Mouse (Mus musculus) forebrain, embryonic 11.5 days (tissue): ENCODE measurements around the gene Capns2. TPM values are rescaled to one million over a fixed set of nuclear protein-coding genes. Genes with fewer than 3 reads are reported as not detected.

Source experiments
- ATAC-seq: fragments of 200-750 bp; cut with Nextera tagmentation; replicated peaks from 2 replicates; pipeline ENCODE4 v1.8.0; 2017; ENCODE audit warnings: moderate TSS enrichment; ENCODE audit not compliant: low FRiP score
- DNase-seq: peaks from one replicate; pipeline ENCODE4 v3.0.0-alpha.2; 2017; ENCODE audit warnings: low spot score
- H3K27ac ChIP-seq: fragments of 300-500 bp; sonication (generic); 2 replicates; pipeline ENCODE4 v1.5.1; 2014; ENCODE audit warnings: low read depth, low read length
- H3K27me3 ChIP-seq: fragments of 300-500 bp; sonication (generic); 2 replicates; pipeline ENCODE4 v1.6.1; 2014; ENCODE audit warnings: mild to moderate bottlenecking, low read length, mixed read lengths; ENCODE audit not compliant: control insufficient read depth, insufficient read depth
- H3K36me3 ChIP-seq: fragments of 300-500 bp; sonication (generic); 2 replicates; pipeline ENCODE4 v1.6.1; 2014; ENCODE audit warnings: mild to moderate bottlenecking, low read length, moderate library complexity, mixed read lengths; ENCODE audit not compliant: control insufficient read depth, insufficient read depth
- H3K4me1 ChIP-seq: fragments of 300-500 bp; sonication (generic); replicated peaks from 2 replicates; pipeline ENCODE4 v1.6.1; 2014; ENCODE audit warnings: low read length, mixed read lengths; ENCODE audit not compliant: control insufficient read depth, insufficient read depth
- H3K4me2 ChIP-seq: fragments of 300-500 bp; sonication (generic); 2 replicates; pipeline ENCODE4 v1.6.1; 2014; ENCODE audit warnings: low read depth, mild to moderate bottlenecking, low read length, moderate library complexity, mixed read lengths; ENCODE audit not compliant: severe bottlenecking
- H3K4me3 ChIP-seq: fragments of 300-500 bp; sonication (generic); 2 replicates; pipeline ENCODE4 v1.5.1; 2014; ENCODE audit warnings: low read depth, low read length
- H3K9ac ChIP-seq: fragments of 300-500 bp; sonication (generic); 2 replicates; pipeline ENCODE4 v1.6.1; 2014; ENCODE audit warnings: low read length
- H3K9me3 ChIP-seq: fragments of 300-500 bp; sonication (generic); 2 replicates; pipeline ENCODE4 v1.6.1; 2016; ENCODE audit warnings: low read length, mixed read lengths; ENCODE audit not compliant: control insufficient read depth
- WGBS: fragments of 180-500 bp; shearing (Covaris S2); extraction: QIAGEN DNeasy Blood & Tissue Kit; methylation state at CpG from one replicate; pipeline ENCODE4 v1.1.7; 2014; 5-methylcytosine and 5-hydroxymethylcytosine counted together
- polyA plus RNA-seq: library from polyadenylated mRNA; unstranded; fragments of >200 nt; fragmentation: Nextera tagmentation; extraction: Ambion mirVana; gene quantifications from 2 replicates; pipeline ENCODE4 v1.2.1, GENCODE M21; 2014

Gene Capns2
- polyA plus RNA-seq, 1 experiment from 2014 or later, result not detected

DNA sequence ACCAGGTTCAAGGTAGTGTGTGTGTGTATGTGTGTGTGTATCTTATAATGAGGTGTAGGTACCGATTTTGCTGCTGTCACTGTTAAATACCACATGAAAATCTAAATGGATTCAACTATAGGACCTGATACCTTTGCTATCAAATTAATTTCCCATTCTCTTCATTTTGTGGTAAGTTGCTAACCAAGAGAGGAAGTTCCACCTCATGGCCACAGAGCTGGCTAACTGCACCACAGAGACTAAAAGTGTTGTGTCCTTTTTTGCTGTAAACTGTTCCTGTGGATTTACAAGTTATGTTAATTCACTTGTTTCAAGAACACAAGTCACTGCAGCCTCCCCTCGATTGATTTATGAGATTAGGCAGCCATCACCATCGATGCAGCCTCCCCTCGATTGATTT is 3.4 kb upstream of the Capns2 start:
- ATAC-seq, result no peak
- no peak for DNase-seq
- Histone ChIP-seq H3K4me1 (no peaks in the 10 kb centered on the region), H3K9ac (no peak overlapping the region), H3K9me3 (no peaks in the 10 kb centered on the region), H3K36me3 (no peaks in the 10 kb centered on the region), H3K4me3 (no peak overlapping the region), H3K27me3 (no peaks in the 10 kb centered on the region), H3K27ac (no peak overlapping the region), H3K4me2 (no peak overlapping the region)
- WGBS, result 90% methylated on average over 4 of the region's 4 CpGs

DNA sequence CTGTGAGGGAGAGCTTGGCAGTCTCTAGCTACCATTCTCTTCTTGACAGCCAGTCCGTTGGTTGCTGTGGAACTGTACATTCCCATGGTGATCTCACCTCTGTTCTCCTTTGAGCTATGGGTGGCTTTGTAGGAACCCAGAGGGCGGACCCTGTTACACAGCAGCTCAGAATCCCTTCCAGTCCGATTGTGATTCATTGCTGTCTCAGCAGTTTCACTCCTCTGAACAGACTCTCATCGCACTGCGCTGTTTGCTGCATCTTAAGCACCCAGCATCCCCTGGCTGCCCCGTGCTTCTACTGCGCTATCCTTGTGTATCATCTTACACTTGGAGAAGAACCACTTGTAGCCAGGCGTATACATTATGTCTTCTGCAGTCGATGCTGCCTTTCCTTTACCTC is 1.6 kb upstream of the Capns2 start:
- Histone ChIP-seq H3K4me3 (no peak overlapping the region), H3K9me3 (no peaks in the 10 kb centered on the region), H3K9ac (no peak overlapping the region), H3K27me3 (no peaks in the 10 kb centered on the region), H3K36me3 (no peaks in the 10 kb centered on the region), H3K4me2 (no peak overlapping the region), H3K4me1 (no peaks in the 10 kb centered on the region), H3K27ac (no peak overlapping the region)
- 87% methylated on average over 9 of the region's 9 CpGs for WGBS
- no peak for ATAC-seq
- DNase-seq, result no peak

DNA sequence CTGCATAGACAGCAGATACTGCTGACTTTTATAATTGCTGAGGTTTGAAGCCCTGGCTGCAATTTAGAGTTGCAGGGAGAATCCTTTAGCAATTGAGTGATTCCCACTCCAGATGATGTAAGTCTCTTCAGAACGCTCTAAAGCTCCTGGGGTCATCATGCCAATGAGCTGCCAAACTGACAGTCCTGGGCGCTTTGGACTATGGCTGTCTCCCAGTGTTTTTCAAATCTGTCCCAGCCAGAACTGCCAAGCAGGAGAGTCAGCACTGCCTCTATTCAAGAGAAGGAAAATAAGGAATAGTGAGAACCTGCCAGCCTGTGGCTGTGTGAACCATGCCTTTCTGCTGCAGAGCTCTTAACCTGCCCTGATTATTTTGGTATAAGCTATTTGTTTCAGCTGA is 1.8 kb downstream of the Capns2 start:
- Histone ChIP-seq H3K4me1 (no peaks in the 10 kb centered on the region), H3K27ac (no peak overlapping the region), H3K4me2 (no peak overlapping the region), H3K9me3 (no peaks in the 10 kb centered on the region), H3K27me3 (no peaks in the 10 kb centered on the region), H3K4me3 (no peak overlapping the region), H3K9ac (no peak overlapping the region), H3K36me3 (no peaks in the 10 kb centered on the region)
- no peak for ATAC-seq
- 92% methylated on average over 2 of the region's 2 CpGs for WGBS
- DNase-seq, result no peak

DNA sequence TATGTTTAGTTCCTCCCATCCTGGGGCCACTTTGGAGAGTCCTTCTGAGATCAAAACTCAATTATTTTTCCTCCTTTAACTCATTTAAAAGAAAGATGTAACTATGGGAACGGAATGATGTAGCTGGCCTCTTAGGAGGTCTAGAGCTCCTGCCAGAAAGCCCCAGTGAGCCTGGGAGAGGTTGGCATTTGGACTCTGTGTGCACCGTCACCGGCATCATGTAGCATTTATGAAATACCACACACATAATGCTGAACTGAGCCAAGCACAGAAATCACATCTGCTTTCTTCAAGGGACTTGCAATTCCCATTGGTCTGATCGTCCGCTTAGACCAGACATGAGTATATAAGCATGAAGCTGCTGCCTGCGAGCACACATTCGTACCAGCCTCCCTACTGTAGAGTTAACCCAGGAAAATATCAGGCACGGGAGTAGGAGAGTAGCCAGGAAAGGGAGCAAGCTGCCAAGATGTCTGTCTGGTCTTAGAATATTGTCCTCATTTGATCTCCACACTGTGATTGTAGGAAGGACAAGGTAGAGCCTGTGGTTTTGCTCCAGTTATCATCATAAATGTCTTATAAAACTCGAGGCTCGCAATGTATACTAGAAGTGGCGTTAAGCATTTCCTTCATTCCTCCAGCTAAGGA is 2.4 kb downstream of the Capns2 start:
- H3K4me1 ChIP-seq, result no peaks in the 10 kb centered on the region
- H3K9me3 ChIP-seq, result no peaks in the 10 kb centered on the region
- no peak overlapping the region for H3K9ac ChIP-seq
- no peak overlapping the region for H3K4me2 ChIP-seq
- WGBS, result 92% methylated on average over 11 of the region's 11 CpGs
- DNase-seq, result no peak
- no peak overlapping the region for H3K27ac ChIP-seq
- no peak overlapping the region for H3K4me3 ChIP-seq
- no peaks in the 10 kb centered on the region for H3K36me3 ChIP-seq
- no peaks in the 10 kb centered on the region for H3K27me3 ChIP-seq
- ATAC-seq, result no peak

DNA sequence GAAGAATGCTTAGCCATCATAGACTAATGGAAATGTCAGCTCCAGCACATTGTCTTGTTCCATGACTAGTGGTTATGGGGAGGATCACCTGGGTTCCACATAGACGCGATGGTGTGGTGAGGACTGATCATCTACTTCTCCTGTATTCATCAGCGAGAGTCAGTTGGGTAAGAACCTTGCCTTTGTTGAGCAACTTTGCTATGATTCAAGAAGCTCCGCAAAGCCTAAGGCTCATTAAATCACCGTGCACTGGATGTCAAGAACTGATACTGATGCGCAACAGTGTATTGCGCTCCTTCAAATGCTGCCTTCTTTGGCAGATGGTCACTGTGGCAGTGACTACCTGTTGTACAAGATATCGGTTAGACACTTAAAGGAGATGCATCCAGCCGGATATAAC is 5.3 kb downstream of the Capns2 start:
- ATAC-seq (no peak), DNase-seq (no peak)
- Histone ChIP-seq H3K27ac (no peak overlapping the region), H3K9ac (no peak overlapping the region), H3K4me1 (no peaks in the 10 kb centered on the region), H3K27me3 (no peaks in the 10 kb centered on the region), H3K36me3 (no peaks in the 10 kb centered on the region), H3K4me2 (no peak overlapping the region), H3K9me3 (no peaks in the 10 kb centered on the region), H3K4me3 (no peak overlapping the region)
- WGBS, result 96% methylated on average over 9 of the region's 9 CpGs

DNA sequence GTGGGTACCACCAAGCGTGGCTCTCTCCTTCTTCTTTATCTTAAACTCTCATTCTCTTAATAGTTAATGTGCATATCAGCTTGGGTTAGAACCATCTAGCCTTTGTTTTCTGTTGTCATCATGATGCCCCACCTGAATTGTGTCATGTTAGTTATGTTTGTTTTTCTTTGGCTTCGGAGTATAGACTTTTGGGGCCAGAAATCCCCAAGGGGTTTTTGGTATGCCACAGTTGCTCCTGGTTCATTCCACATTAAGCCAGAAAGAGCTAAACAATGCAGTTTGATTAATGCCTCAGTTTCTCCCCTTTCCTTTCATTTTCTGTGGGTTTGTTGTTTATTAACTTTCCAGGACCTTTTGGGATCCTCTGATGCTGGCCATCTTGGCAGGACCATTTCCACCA is 7.2 kb downstream of the Capns2 start:
- H3K36me3 ChIP-seq, result no peaks in the 10 kb centered on the region
- no peak overlapping the region for H3K4me3 ChIP-seq
- H3K4me2 ChIP-seq, result no peak overlapping the region
- no peaks in the 10 kb centered on the region for H3K27me3 ChIP-seq
- WGBS, result 88% methylated on average over 2 of the region's 2 CpGs
- no peak for ATAC-seq
- H3K9me3 ChIP-seq, result no peaks in the 10 kb centered on the region
- H3K27ac ChIP-seq, result no peak overlapping the region
- no peak for DNase-seq
- H3K4me1 ChIP-seq, result no peaks in the 10 kb centered on the region
- no peak overlapping the region for H3K9ac ChIP-seq

DNA sequence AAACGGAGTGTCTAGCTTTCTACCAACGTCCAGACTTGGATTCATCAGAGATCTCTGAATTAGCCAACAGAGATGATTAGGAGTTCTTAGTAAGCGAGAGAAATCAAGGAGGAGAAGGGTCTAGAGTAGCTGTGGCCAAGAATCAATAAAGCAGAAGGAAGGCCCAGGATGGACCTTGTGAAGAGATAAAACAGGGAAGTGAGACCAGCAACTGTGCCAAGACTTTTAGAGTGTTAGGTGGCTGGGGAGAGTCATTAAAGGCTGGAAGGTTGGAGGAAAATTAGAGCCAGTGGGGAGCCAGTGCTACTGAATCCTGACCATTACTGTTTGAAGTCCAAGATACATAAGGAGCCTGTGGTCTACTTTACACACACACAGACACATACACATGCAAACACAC is 10.3 kb downstream of the Capns2 start:
- no peak overlapping the region for H3K4me3 ChIP-seq
- no peaks in the 10 kb centered on the region for H3K36me3 ChIP-seq
- no peak overlapping the region for H3K9ac ChIP-seq
- no peaks in the 10 kb centered on the region for H3K27me3 ChIP-seq
- no peak overlapping the region for H3K4me2 ChIP-seq
- no peak for DNase-seq
- H3K4me1 ChIP-seq, result no peaks in the 10 kb centered on the region
- 82% methylated on average over 3 of the region's 3 CpGs for WGBS
- no peaks in the 10 kb centered on the region for H3K9me3 ChIP-seq
- no peak for ATAC-seq
- no peak overlapping the region for H3K27ac ChIP-seq

DNA sequence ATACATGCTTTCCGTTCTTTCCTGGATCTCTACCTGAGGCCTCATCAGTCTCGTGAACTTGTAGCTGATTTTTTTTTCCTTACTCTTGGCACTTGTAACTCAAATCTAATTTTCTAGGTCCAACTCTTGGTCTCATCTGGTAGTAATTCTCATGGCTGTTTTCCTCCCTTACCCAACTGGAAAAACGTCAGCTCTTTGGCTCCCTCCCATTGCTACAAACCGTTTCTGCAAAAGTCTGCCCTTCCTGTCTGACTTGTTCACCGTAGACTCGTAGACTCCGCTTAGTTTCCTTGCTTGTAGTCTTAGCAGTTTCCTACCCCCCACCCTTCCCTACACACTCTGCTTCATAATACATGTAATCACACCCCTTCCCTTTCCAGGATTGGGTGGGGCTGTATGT is 12.2 kb downstream of the Capns2 start:
- WGBS, result 92% methylated on average over 7 of the region's 7 CpGs
- Histone ChIP-seq H3K27me3 (no peaks in the 10 kb centered on the region), H3K4me2 (no peak overlapping the region), H3K9me3 (no peaks in the 10 kb centered on the region), H3K4me3 (no peak overlapping the region), H3K27ac (no peak overlapping the region), H3K4me1 (no peaks in the 10 kb centered on the region), H3K36me3 (no peaks in the 10 kb centered on the region), H3K9ac (no peak overlapping the region)
- ATAC-seq (no peak), DNase-seq (no peak)

DNA sequence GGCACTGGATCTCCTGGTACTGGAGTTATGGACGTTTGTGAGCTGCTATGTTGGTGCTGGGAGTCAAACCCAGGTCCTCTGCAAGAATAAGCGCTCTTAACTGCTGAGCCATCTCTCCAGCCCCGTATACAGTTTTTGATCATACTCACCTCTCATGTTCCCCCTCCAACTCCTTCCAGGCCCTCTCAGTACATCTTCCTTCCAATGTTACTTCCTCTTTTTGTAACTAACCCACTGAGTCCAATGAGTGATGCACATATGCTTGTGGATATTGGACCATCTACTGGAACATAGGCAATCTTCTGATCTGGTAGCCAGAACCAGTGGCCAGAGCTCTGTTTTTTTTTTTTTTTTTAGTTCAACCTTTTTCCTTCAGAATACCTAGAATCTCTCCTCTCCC is 14.9 kb downstream of the Capns2 start:
- no peak overlapping the region for H3K27ac ChIP-seq
- no peak overlapping the region for H3K4me2 ChIP-seq
- 85% methylated on average over 3 of the region's 3 CpGs for WGBS
- no peak for DNase-seq
- no peak overlapping the region for H3K4me3 ChIP-seq
- no peak overlapping the region for H3K9ac ChIP-seq
- H3K27me3 ChIP-seq, result no peaks in the 10 kb centered on the region
- H3K4me1 ChIP-seq, result no peaks in the 10 kb centered on the region
- no peaks in the 10 kb centered on the region for H3K36me3 ChIP-seq
- no peak for ATAC-seq
- H3K9me3 ChIP-seq, result no peaks in the 10 kb centered on the region
